Mouse (Mus musculus) layer of hippocampus, adult 8-10 months (tissue): Measurements from ENCODE around the gene Gm42957. TPM values are rescaled to one million over a fixed set of nuclear protein-coding genes. Genes with fewer than 3 reads are reported as not detected.
"Not testable (repeated sequence)": the region's sequence is repeated elsewhere in the genome, so short reads cannot be mapped to it uniquely, and the experiment has no call there.

ENCODE experiments used
- DNase-seq, 2 experiments: peaks; one replicate each; pipeline ENCODE4 v3.0.0; 2022; ENCODE audit warnings: low spot score in 2 of 2
- total RNA-seq, 4 experiments: library from RNA; stranded (reverse); gene quantifications; 2 replicates each; pipeline ENCODE4 v1.2.4; 2022

Gm42957 gene
- total RNA-seq, 4 experiments from 2014 or later, result 0.36 to 1.1 (median 0.66) TPM

GRCm38 (mm10) chr3:96674442-96674841 is 39.2 kb downstream of the Gm42957 start:
- no peak for DNase-seq

DNA sequence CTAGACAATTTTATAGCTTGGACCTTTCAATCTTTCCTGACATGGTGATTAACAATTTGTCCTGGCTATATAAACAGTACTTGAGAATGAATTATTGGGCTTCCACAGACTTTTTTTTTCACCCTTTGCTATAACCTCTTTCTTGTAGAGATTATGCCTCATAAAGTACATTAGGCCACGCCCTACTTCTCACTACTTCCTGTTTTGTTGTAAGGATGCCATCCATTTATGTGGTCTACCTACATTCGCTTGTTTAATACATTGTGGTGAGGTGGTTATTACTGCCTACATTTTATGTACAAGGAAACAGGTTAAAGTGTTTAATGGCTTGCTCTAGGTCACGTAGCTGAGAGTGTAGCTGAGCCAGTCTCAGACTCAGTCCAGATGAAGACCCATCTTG is 39.9 kb downstream of the Gm42957 start:
- DNase-seq, result no peak

GRCm38 (mm10) chr3:96675690-96676089 is 40.4 kb downstream of the Gm42957 start:
- DNase-seq, result no peak

DNA sequence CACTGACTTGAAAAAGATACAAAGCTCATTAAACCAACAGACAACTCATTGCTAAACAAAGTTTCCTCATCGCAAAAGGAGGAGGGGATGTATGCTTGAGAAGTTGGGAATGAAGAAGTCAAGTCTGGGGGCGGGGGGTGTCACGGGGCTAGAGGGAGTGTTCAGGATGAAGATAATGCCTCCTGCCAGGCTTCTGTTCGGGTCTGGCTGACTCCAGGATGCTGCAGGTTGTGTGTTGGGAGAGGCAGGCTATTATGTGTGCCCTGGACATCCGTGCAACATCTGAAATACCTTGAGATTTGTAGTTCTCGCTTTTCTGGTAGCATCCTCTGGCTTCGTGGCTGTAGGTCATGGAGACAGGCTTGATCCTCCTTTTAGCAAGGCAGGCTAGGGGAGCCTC is 43.2 kb downstream of the Gm42957 start:
- no peak for DNase-seq

DNA sequence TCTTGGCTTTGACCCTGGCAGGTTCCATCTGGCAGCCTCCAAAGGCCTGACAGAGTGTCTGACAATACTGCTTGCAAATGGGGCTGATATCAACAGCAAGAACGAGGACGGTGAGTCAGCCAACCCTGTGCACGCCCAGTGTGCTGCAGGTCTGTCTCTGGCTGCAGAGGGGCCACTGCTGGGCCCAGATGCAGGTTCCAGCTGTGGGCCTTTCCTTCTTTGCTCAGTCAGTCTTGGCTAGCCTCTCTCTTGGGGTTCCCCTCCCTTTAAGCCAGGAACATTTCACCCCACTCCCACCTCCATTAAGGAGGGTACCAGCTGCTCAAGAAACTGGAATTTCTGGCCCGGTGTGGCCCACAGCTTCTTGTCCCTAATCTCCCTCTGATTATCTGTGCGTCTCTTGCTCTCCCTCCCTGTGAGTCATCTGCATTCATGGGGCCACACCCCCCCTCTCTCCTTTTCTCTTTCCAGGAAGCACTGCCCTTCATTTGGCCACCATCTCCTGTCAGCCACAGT is 43.9 kb downstream of the Gm42957 start:
- DNase-seq, result no peak

DNA sequence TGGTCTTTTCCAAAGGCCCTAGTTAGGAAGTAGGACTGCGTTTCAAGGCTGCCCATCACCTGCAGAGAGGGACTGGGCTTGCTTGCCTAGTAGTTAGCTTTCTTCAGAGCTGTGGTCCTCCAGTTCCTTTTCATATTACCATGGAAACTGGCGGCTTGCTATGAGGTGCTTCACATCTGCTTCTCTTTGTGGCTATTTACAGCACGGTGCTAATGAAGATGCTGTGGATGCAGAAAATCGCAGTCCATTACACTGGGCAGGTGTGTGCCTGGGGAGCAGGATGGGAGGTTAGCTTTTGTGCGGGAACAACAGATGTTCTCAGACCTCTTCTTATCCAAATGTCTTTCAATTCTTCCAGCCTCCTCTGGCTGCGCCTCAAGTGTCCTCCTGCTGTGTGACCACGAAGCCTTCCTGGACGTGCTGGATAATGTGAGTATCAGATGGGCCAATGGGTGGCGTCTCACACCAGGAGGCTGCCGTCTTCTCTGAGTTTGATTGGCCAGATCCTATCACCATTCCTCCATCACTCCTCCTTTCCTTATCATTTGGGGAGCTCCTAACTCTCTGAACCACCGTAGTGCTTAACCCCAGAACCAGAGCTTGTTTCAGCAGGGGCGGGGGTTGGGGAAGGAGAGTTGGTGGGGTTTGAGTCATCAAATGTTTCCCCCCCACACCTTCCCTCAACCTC is 45.1 kb downstream of the Gm42957 start:
- no peak for DNase-seq

DNA sequence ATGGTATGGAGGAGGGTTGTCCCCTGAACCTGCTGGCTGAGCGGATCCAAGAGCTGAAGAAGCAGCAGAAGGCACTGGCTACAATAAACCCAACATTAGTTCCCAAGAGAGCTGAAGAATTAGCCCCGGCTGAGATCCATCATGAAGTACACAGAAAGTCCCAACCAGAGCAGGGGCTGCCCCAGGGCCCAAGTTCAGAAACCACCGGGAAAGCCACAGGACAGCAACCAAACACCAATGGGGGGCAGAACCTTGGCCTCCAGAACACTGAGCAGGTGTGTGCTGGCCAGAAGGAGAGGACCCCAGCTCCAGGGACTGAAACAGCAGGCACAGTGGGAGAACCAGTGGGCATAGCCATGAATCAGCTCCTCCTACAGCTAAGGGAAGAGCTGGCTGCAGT is 48.2 kb downstream of the Gm42957 start:
- no peak for DNase-seq

DNA sequence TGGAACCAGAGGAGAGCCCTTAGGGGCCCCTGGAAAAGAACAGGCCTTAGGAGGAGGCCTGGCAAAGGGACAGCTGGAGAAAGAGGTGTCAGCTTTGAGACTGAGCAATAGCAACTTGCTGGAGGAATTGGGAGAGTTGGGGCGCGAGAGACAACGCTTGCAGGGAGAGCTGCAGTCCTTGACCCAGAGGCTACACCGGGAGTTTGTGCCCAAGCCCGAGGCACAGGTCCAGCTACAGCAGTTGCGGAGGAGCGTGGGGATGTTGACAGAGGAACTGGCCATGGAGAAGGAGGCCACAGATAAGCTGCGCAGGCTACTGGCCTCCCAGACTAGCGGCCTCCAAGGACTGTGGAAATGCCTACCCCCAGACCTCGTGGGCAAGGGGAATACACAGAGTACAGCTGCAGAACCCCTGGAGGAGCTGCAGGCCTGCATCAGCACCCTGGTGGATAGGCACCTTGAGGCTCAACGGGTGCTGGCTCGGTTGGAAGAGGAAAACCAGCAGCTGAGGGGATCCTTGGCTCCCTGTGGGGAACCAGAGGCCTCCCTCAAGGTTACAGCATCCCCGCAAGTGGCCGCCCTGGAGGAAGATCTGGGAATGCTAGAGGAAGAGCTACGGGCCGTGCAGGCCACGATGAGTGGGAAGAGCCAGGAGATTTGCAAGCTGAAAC is 49.0 kb downstream of the Gm42957 start:
- DNase-seq, result no peak

DNA sequence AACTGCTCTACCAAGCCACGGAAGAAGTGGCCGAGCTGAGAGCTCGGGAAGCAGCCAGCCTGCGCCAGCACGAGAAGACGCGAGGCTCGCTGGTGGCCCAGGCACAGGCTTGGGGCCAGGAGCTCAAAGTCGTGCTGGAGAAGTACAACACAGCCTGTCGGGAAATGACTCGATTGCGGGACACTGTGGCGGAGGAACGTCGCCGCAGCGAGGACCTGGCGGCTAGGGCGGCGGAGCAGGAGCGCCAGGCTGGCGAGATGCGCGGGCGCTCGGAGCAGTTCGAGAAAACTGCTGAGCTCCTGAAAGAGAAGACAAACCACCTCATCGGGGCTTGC is 49.5 kb downstream of the Gm42957 start:
- no peak for DNase-seq

DNA sequence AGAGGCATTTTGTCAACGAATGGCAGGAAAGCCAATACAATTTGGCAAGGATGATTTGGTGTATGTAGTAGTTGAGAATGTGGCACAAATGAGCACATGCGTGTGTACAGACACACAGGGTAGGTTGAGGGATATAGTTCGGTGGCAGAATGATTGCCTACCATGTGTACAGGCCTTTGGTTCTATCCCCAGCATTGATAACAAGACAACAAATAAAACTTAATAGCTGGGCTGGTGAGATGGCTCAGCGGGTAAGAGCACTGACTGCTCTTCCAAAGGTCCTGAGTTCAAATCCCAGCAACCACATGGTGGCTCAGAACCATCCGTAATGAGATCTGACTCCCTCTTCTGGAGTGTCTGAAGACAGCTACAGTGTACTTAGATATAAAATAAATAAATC is 50.8 kb downstream of the Gm42957 start:
- not testable (repeated sequence) for DNase-seq

DNA sequence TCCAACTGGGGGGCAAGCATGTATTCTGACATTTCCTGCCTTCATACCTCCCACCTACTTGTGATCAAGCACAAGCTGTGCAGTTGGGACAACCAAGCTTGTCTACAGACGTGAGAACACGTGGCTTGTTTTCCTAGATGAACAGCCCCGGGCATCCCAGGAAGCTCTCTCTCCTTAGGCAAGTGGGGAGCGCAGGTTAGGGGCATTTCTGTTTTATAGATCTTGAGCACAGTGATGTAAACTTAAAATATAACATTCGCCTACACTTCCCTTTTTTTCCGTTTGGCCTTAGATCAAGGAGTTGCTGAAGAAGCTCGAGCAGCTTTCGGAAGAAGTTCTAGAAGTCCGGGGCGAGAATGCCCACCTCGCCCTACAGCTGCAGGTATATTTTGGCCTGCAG is 53.6 kb downstream of the Gm42957 start:
- no peak for DNase-seq

GRCm38 (mm10) chr3:96690298-96690697 is 55.0 kb downstream of the Gm42957 start:
- DNase-seq, result no peak

DNA sequence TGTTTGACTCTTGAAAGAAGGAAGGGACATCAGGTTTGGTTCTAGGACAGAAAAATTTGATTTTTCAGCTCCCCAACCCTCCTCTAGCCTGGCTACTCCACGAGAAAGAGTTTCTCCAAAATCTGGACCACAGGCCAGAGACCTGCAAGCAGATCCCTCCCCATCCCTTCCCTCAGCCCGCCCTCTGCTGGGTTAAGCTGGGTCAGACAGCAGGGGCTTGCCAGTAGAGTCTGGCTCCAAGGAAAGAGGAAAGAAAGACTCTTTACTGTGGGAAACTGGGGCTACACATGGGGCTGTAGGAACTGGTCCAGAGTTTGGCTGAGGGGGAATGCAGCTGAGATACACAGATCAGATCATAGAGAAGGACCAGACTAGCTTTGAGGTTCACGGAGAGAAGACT is 57.2 kb downstream of the Gm42957 start:
- no peak for DNase-seq

GRCm38 (mm10) chr3:96693579-96693978 is 58.3 kb downstream of the Gm42957 start:
- no peak for DNase-seq

DNA sequence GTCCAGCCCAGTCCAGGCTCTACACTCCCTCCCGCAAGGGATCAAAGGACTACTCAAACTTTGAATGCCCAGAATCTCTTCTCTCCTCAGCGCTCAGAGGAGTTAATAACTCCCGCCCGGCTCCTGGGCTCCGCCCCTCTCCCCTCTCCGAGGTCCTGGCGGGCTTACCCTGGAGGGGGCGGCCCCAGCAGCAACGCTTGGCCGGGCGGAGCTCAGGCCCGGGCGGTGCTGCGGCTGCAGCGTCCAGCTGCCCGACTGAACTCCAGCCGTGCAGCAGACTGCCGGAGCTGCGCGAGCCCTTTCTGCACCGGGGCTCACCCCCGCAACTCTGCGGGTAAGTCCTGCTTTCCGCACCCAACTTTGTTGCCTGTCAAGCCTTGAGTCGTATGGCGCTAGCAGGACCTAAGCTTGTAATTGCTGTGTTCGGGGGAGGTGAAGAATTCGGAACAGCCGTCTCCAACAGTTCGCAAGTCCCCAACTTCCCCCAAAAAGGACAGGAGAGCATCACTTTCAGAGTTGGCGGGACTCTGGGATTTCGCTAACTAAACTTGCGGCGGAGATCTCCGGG is 61.0 kb downstream of the Gm42957 start, which contains the start of gene Pias3:
Pias3 (plus strand) TSS at position 187 of the 568 bp plus-strand sequence.
- DNase-seq, result peak in 1 of 2 experiments; percentile 32

DNA sequence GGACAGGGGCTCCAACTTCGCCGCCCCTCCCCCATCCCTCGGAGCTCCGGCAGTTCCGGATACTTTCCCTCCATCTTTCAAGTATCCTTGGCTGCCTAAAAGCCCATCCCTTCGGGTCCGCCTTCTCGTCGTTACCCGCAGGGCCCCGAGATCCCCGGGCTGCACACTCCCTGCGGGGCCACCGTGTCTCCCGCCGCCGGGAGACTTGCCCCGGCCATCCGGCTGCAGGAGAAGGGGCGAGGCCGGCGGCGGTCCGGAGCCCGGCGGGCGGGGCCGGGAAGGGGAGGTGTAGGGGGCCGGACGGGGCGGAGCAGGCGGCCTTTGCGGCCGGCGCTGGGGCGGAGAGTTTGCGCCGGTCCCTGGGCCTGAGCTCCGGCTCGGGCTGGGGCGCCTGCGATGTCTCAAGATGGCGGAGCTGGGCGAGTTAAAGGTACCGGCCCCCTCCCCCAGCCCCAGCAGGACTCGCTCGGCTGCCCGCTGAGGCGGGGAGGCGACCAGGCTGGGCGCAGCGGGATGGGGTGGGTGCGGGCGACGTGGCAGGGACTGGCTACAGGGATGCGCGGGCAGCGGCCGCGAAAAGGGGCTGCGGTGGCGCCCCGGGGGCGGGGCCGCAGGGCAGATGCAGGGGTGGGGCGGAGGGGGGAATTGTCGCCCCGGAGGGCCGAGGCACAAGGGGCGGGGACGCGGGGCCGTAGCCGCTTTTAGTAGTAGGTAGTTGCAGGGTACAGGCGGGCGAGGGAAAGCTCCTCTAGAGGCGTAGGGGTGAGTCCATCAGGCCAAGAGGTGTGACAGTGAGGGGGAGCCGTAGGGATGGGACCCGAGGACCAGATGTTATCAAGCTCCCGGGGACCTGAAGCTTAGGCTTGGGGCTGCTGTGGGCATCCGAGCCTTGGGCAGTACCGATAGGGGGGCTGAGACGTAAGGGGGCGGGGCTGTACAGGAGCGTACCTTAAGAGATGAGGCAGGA is 61.8 kb downstream of the Gm42957 start:
- DNase-seq, result peak; percentile 57 to 74

DNA sequence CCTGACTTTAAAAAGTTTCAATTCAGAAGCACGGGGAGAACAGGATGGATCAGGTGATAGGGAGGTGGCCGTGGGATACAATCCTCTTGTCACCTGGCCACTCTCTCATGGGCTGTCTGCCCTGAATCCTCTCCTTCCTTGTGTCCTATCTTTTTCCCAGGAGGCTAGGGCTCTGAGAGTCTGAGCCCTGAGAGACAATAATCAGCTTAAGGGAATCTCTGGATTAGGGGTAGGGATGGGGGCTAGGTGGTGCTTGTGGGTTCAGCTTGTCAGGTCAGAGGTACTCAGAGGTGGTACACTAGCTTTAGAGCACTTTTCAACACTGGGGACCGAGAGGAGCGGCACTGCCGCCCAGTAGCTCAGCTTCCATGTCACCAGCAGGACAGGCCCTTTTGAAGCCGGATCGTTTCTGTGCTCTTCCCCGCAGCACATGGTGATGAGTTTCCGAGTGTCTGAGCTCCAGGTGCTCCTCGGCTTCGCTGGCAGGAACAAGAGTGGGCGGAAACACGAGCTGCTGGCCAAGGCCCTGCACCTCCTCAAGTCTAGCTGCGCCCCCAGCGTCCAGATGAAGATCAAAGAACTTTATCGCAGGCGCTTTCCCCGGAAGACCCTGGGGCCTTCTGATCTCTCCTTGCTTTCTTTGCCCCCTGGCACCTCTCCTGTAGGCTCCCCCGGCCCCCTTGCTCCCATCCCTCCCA is 63.9 kb downstream of the Gm42957 start:
- no peak for DNase-seq

- no peak for DNase-seq
Observed at GRCm38 (mm10) chr3:96700376-96700775, 65.1 kb downstream of the Gm42957 start.

DNA sequence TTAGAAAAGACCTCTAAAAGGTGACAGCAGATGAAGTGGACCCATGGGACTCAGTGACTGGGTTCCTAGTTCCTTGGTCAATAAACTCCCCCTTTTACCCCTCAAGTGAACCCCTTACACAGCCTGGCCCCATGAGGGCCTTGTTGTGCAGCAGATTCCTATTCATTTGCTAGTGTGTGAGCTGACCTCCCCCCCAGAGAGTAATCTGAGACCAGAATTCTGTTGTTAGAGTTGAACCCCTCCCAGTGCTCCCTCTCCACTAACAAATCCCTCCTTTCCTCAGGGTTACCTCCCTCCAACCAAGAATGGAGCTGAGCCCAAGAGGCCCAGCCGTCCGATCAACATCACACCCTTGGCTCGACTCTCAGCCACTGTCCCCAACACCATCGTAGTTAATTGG is 65.7 kb downstream of the Gm42957 start:
- DNase-seq, result no peak
